Mouse (Mus musculus) WW6 (cell line): ENCODE measurements around the gene Olfr329-ps.
"Not testable (repeated sequence)": the region's sequence is repeated elsewhere in the genome, so short reads cannot be mapped to it uniquely, and the experiment has no call there.

Source experiments
- DNase-seq: peaks from one replicate; pipeline ENCODE4 v3.0.0-alpha.2; 2013; ENCODE audit warnings: low read depth, low spot score

The Olfr329-ps gene

GRCm38 (mm10) chr11:58546322-58546721 lies at the start of gene Olfr329-ps:
Gene Olfr329-ps, minus strand, starts transcription at chr11:58546422.
- no peak for DNase-seq

GRCm38 (mm10) chr11:58594814-58595213 lies 48.6 kb upstream of the Olfr329-ps start, which contains the start of gene Olfr324:
Gene Olfr324, plus strand, starts transcription at chr11:58595114.
- DNase-seq: no peak

- no peak for DNase-seq
These were observed 42.5 kb upstream of the Olfr329-ps start for GRCm38 (mm10) chr11:58588620-58589250.

GRCm38 (mm10) chr11:58587898-58588348 lies 41.7 kb upstream of the Olfr329-ps start:
- DNase-seq: peak; percentile 11

GRCm38 (mm10) chr11:58578636-58579035 lies 32.4 kb upstream of the Olfr329-ps start:
- DNase-seq: no peak

GRCm38 (mm10) chr11:58577430-58577829 lies 31.2 kb upstream of the Olfr329-ps start, which contains the start of gene Olfr325:
Gene Olfr325, plus strand, starts transcription at chr11:58577730.
- DNase-seq: no peak

- no peak for DNase-seq
These were observed 24.2 kb upstream of the Olfr329-ps start, which contains the start of gene Olfr224 for GRCm38 (mm10) chr11:58570405-58570804. Gene Olfr224, minus strand, starts transcription at chr11:58570553.

GRCm38 (mm10) chr11:58555536-58555935 lies 9.3 kb upstream of the Olfr329-ps start, which contains the start of gene Olfr328:
Gene Olfr328, minus strand, starts transcription at chr11:58555636.
- no peak for DNase-seq

GRCm38 (mm10) chr11:58534736-58535135 lies 11.5 kb downstream of the Olfr329-ps start, which contains the start of gene Olfr330:
Gene Olfr330, minus strand, starts transcription at chr11:58534836.
- DNase-seq: not testable (repeated sequence)

- DNase-seq: not testable (repeated sequence)
These were observed 26.5 kb downstream of the Olfr329-ps start for GRCm38 (mm10) chr11:58519756-58520155.

GRCm38 (mm10) chr11:58518916-58519315 lies 27.3 kb downstream of the Olfr329-ps start:
- DNase-seq: not testable (repeated sequence)

- not testable (repeated sequence) for DNase-seq
These were observed 37.2 kb downstream of the Olfr329-ps start for GRCm38 (mm10) chr11:58509058-58509457.

- DNase-seq: not testable (repeated sequence)
These were observed 43.8 kb downstream of the Olfr329-ps start, which contains the start of gene Olfr331 for GRCm38 (mm10) chr11:58502472-58502871. Gene Olfr331, minus strand, starts transcription at chr11:58502572.

GRCm38 (mm10) chr11:58499290-58499689 lies 46.9 kb downstream of the Olfr329-ps start:
- no peak for DNase-seq

- DNase-seq: no peak
These were observed 47.5 kb downstream of the Olfr329-ps start for GRCm38 (mm10) chr11:58498761-58499160.

- no peak for DNase-seq
These were observed 53.8 kb downstream of the Olfr329-ps start, which contains the start of gene Olfr332 for GRCm38 (mm10) chr11:58492455-58492854. Gene Olfr332, minus strand, starts transcription at chr11:58492555.
